Mouse (Mus musculus) embryonic stem cell, embryonic (primary cell): ENCODE measurements at regions not wholly inside any gene's neighbourhood (a gene's known extent, or its start where the extent isn't known, plus 50 kb on each side); places are given as distances from the start of the nearest gene placed in this dataset.

Experiments used
- CTCF ChIA-PET, 4 experiments: fragments of 300-600 bp in 2 of 4; fragments of 350-600 bp in 2 of 4; sonication (Branson Sonifier 250); formaldehyde crosslinking; loops; one replicate each; lab custom pipeline; 2022; ENCODE audit warnings: inconsistent platforms in 2 of 4; lab: Charles Lee
- POLR2A ChIA-PET, 4 experiments: fragments of 300-600 bp in 2 of 4; fragments of 350-600 bp in 2 of 4; sonication (Branson Sonifier 250); formaldehyde crosslinking; loops; one replicate each; lab custom pipeline; 2022; ENCODE audit warnings: antibody characterized with exemption in 4 of 4, inconsistent platforms in 1 of 4; lab: Charles Lee

- ChIA-PET POLR2A (interaction anchor here in 3 of 4 experiments (0.9 to 2.7 kb wide), 18 partner anchors 11 to 897 kb away, joined by 3 to 7 read pairs (median 4); no protein-coding TSS in a partner anchor), CTCF (interaction anchor here (0.6 to 4.5 kb wide), 13 partner anchors 15 to 887 kb away, joined by 3 to 42 read pairs (median 5); no protein-coding TSS in a partner anchor)
Observed at GRCm38 (mm10) chr5:118815783-118816182, 255.3 kb downstream of the Med13l start.

GRCm38 (mm10) chr5:118818294-118818693 lies 257.8 kb downstream of the Med13l start:
- CTCF ChIA-PET, result interaction anchor here (0.5 to 2.1 kb wide), 23 partner anchors 9 to 644 kb away, joined by 3 to 11 read pairs (median 4); no protein-coding TSS in a partner anchor
- POLR2A ChIA-PET, result interaction anchor here in 3 of 4 experiments (0.6 to 1.7 kb wide), 11 partner anchors 9 to 892 kb away, joined by 3 to 6 read pairs (median 3); no protein-coding TSS in a partner anchor

- POLR2A ChIA-PET, result no interaction called here
Observed at GRCm38 (mm10) chr5:118824791-118825190, 264.3 kb downstream of the Med13l start.

GRCm38 (mm10) chr5:118829031-118829698 lies 268.7 kb downstream of the Med13l start:
- ChIA-PET CTCF (interaction anchor here in 2 of 4 experiments (0.5 to 1.0 kb wide), 4 partner anchors 22 to 1966 kb away, joined by 3 to 5 read pairs (median 4); partner anchors contain the start of gene Oas1e (in 1 of the 2)), POLR2A (interaction anchor here in 1 of 4 experiments (1.6 kb wide), 1 partner anchor 11 kb away, joined by 4 read pairs; no protein-coding TSS in a partner anchor)

More at GRCm38 (mm10) chr5:118824791-118825190, 264.3 kb downstream of the Med13l start:
- CTCF ChIA-PET, result interaction anchor here in 1 of 4 experiments (0.6 kb wide), 1 partner anchor 913 kb away, joined by 4 read pairs; no protein-coding TSS in a partner anchor

GRCm38 (mm10) chr5:118832701-118833100 lies 272.2 kb downstream of the Med13l start:
- ChIA-PET POLR2A (interaction anchor here in 3 of 4 experiments (0.5 to 1.5 kb wide), 3 partner anchors 13 to 851 kb away, joined by 3 read pairs; no protein-coding TSS in a partner anchor), CTCF (interaction anchor here in 1 of 4 experiments (0.6 to 1.5 kb wide), 2 partner anchors 23 to 837 kb away, joined by 3 read pairs; no protein-coding TSS in a partner anchor)

- CTCF ChIA-PET, result interaction anchor here in 1 of 4 experiments (1.4 kb wide), 1 partner anchor 44 kb away, joined by 5 read pairs; no protein-coding TSS in a partner anchor
- POLR2A ChIA-PET, result interaction anchor here in 1 of 4 experiments (0.5 kb wide), 1 partner anchor 523 kb away, joined by 3 read pairs; no protein-coding TSS in a partner anchor
Observed at GRCm38 (mm10) chr5:118834129-118834528, 273.6 kb downstream of the Med13l start.

GRCm38 (mm10) chr5:118837001-118837400 lies 276.5 kb downstream of the Med13l start:
- ChIA-PET POLR2A (interaction anchor here in 1 of 4 experiments (2.6 kb wide), 1 partner anchor 22 kb away, joined by 7 read pairs; no protein-coding TSS in a partner anchor), CTCF (interaction anchor here (0.5 to 1.8 kb wide), 16 partner anchors 13 to 904 kb away, joined by 3 to 7 read pairs (median 3); no protein-coding TSS in a partner anchor)

- ChIA-PET CTCF (interaction anchor here in 3 of 4 experiments (0.6 to 1.3 kb wide), 3 partner anchors 24 to 498 kb away, joined by 3 to 4 read pairs (median 3); no protein-coding TSS in a partner anchor), POLR2A (interaction anchor here in 3 of 4 experiments (0.6 to 2.6 kb wide), 5 partner anchors 11 to 871 kb away, joined by 3 to 7 read pairs (median 3); no protein-coding TSS in a partner anchor)
Observed at GRCm38 (mm10) chr5:118838421-118838820, 277.9 kb downstream of the Med13l start.

GRCm38 (mm10) chr5:118839916-118840315 lies 279.4 kb downstream of the Med13l start:
- POLR2A ChIA-PET, result no interaction called here
- CTCF ChIA-PET, result interaction anchor here in 1 of 4 experiments (1.1 kb wide), 1 partner anchor 901 kb away, joined by 3 read pairs; no protein-coding TSS in a partner anchor

GRCm38 (mm10) chr5:118841210-118842016 lies 280.9 kb downstream of the Med13l start:
- CTCF ChIA-PET, result interaction anchor here in 1 of 4 experiments (1.1 kb wide), 2 partner anchors 62 to 900 kb away, joined by 3 read pairs; no protein-coding TSS in a partner anchor

GRCm38 (mm10) chr5:118842017-118842396 lies 281.5 kb downstream of the Med13l start:
- ChIA-PET CTCF (interaction anchor here in 2 of 4 experiments (0.6 to 1.1 kb wide), 2 partner anchors 61 to 63 kb away, joined by 3 read pairs; no protein-coding TSS in a partner anchor), POLR2A (no interaction called here)

More at GRCm38 (mm10) chr5:118841210-118842016, 280.9 kb downstream of the Med13l start:
- POLR2A ChIA-PET, result no interaction called here

- POLR2A ChIA-PET, result no interaction called here
Observed at GRCm38 (mm10) chr5:118857001-118857400, 296.5 kb downstream of the Med13l start.

GRCm38 (mm10) chr5:118861143-118861847 lies 300.8 kb downstream of the Med13l start:
- POLR2A ChIA-PET, result interaction anchor here in 1 of 4 experiments (0.6 kb wide), 1 partner anchor 846 kb away, joined by 3 read pairs; no protein-coding TSS in a partner anchor
- CTCF ChIA-PET, result interaction anchor here in 2 of 4 experiments (0.6 to 1.0 kb wide), 2 partner anchors 17 to 830 kb away, joined by 3 read pairs; no protein-coding TSS in a partner anchor

More at GRCm38 (mm10) chr5:118857001-118857400, 296.5 kb downstream of the Med13l start:
- CTCF ChIA-PET, result interaction anchor here in 1 of 4 experiments (1.6 kb wide), 1 partner anchor 75 kb away, joined by 4 read pairs; no protein-coding TSS in a partner anchor

GRCm38 (mm10) chr5:118867511-118867910 lies 307.0 kb downstream of the Med13l start:
- CTCF ChIA-PET, result no interaction called here
- POLR2A ChIA-PET, result no interaction called here

GRCm38 (mm10) chr5:118869330-118869729 lies 308.9 kb downstream of the Med13l start:
- ChIA-PET CTCF (interaction anchor here in 1 of 4 experiments (0.6 to 0.7 kb wide), 2 partner anchors 49 to 965 kb away, joined by 3 to 5 read pairs; no protein-coding TSS in a partner anchor), POLR2A (interaction anchor here in 1 of 4 experiments (0.6 kb wide), 2 partner anchors 245 to 351 kb away, joined by 3 to 7 read pairs; no protein-coding TSS in a partner anchor)

- ChIA-PET POLR2A (interaction anchor here in 1 of 4 experiments (0.6 kb wide), 1 partner anchor 8 kb away, joined by 3 read pairs; no protein-coding TSS in a partner anchor), CTCF (interaction anchor here in 3 of 4 experiments (0.6 to 1.2 kb wide), 4 partner anchors 44 to 341 kb away, joined by 4 to 7 read pairs (median 5); no protein-coding TSS in a partner anchor)
Observed at GRCm38 (mm10) chr5:118873871-118874270, 313.4 kb downstream of the Med13l start.
